Mouse (Mus musculus) neutrophil, adult 5-6 weeks (primary cell): ENCODE measurements around the gene Lrrc52. TPM values are rescaled to one million over a fixed set of nuclear protein-coding genes. Genes with fewer than 3 reads are reported as not detected.

Source experiments
- ATAC-seq: fragments of 151-379, 151-347 bp; 2 replicates; pipeline ENCODE4 v1.8.0; 2017; ENCODE audit warnings: mild to moderate bottlenecking, moderate TSS enrichment; ENCODE audit not compliant: insufficient number of reproducible peaks, poor library complexity, low FRiP score, severe bottlenecking; ENCODE audit errors: extremely low read depth
- total RNA-seq: library from RNA; stranded (forward); fragments of 200-1000 nt; gene quantifications from 2 replicates; pipeline ENCODE4 v1.2.3, GENCODE M21; 2017

The Lrrc52 gene
- total RNA-seq: not detected in 2 replicates

DNA sequence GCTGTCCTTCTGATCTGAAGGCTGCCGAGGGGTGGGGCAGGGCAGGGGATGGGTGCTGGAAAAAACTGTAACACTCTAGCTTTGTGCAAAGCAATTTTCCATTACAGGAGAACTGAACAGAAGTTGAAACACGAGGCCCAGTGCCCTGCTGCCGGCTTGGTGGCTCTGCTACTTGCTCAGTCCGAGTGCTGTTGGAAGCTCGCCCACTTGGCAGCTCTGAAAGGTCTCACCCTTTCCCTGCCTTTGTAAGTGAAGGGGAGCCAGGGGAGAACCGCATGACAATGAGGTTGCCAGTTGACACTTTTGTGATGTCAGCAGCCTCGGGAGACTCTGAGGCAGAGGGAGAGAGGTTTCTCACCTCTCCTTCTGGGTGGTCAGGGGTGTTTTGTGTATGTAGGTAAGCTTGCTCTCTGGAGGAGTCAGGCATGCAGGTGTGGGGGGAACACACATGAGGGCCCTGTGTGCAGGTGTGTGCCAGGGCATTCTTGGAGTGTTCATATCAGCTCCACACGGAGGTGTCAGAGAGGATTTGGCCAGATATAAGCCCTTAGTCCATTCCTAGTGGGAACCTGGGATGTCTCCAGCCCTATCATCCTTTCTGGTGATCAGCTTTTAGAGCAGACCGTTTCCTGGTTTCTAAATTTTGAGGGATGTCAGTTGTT, at the start of gene Lrrc52:
Gene Lrrc52, minus strand, starts transcription at position 16 of the 662 bp plus-strand sequence.
- no peak for ATAC-seq

DNA sequence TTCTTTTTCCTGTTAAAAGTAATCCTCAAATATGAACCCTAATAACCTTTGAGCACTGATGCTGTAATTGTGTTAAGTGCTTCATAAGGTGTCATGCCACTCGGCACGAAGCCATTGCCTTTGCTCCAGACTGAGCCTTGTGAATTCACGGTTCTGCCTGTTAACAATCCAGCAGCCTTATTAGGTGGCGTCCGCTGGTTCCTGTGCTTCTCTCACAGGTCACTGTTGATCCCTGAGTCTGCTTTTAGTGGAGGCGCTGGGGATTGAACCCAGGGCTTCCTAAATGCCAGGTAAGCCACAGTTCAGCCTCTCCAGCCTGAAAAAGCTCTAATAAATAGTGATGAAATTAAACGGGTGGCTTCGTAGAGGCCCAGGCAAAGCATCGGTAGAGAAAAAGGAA, 45.0 kb upstream of the Lrrc52 start:
- no peak for ATAC-seq

GRCm38 (mm10) chr1:167506048-167506447, 39.5 kb upstream of the Lrrc52 start:
- no peak for ATAC-seq

- ATAC-seq: no peak
These were observed 38.8 kb upstream of the Lrrc52 start for GRCm38 (mm10) chr1:167505427-167505826.

- ATAC-seq: no peak
These were observed 32.7 kb upstream of the Lrrc52 start for GRCm38 (mm10) chr1:167499097-167499850.

- ATAC-seq: no peak
These were observed 31.4 kb upstream of the Lrrc52 start for GRCm38 (mm10) chr1:167497991-167498390.

DNA sequence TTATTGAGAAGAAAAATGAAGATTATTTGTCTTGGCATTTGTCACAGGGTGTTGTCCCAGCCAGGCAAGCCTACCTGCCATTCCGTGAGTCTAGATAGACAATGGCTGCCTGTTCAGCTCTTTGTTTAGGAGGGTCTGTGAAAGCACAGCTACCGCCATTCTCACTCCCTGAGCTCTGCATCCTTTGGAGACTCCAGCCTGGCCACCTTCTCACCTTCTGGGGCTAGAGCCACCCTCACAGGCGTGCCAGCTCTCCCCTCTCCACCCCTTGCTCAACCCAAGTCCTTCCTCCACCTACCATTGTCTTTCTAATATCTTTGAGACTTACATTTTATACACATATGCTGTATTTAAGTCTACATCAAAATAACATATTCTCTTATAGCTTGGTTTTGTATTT, 31.0 kb upstream of the Lrrc52 start:
- no peak for ATAC-seq

GRCm38 (mm10) chr1:167491501-167491900, 24.9 kb upstream of the Lrrc52 start:
- ATAC-seq: no peak

DNA sequence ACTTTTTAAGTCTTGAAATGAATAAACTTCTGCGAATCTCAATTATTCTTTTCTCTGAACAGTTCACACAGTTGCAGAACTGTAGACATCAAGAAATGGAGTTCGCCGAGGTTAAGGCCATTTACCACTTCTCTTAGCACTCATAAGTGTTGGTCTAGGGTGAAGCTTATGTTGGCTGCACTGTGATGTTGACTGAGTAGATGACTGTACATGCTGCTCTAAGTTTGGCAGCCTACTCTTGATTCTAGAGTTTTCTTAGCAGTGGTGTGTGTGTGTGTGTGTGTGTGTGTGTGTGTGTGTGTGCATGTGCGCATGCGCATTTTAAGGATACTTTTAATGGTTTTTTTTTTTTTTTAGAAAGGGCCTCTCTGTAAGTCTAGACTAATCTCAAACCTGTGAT, 21.4 kb upstream of the Lrrc52 start:
- ATAC-seq: no peak

DNA sequence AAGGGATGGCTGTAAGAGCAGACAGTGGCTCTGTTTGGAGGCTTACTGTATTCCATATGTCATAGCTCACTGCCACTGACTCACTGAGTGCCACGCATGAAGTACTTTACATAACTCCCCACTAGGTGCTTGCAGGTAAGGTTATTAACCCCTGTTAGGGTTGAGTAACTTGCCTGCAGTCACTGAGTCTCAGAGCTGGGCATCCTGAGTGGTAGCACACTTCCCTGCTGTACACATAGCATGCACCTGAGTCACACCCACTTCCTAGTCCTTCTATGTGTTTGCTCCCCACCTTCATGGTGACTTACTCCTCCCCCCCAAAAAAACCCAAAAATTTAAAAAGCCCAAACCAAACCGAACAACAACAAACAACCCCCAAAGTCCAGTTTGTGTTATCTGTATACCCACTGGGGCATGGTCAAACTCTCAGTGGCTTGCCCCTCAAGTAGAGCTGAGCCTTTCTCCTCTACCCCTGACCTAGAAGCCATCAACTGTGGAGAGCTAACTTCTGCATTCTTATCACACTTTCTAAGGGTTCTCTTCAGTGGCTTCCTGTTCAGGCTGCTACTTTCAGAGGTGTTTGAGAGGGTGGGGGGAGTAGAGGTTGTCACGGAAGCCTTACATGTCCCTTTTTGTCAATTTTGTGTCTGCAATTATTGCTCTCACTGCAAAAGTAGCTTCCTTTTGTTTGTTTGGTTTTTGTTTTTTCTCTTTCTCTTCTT, 20.5 kb upstream of the Lrrc52 start:
- ATAC-seq: no peak

- ATAC-seq: no peak
These were observed 16.3 kb upstream of the Lrrc52 start for GRCm38 (mm10) chr1:167482863-167483262.

GRCm38 (mm10) chr1:167473585-167473984, 7.0 kb upstream of the Lrrc52 start:
- ATAC-seq: no peak

DNA sequence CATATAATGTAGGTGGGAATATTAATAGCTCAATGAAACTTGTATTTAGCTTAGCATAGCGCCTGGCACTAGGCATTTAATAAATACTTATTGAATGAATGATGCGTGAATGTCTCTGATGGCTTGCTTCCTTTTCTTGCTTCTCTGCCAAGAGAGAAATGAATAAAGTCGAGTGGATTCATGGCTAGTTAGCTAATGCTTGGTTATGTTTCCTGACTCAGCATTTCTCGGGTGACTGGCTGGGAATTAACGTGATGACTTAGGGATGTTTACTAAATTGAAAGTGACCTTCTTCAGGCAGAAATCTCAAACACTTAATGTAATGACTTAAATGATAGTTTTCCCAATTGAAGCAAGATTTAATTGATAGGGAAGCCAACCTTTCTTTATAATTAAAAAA, 1.3 kb upstream of the Lrrc52 start:
- ATAC-seq: no peak

DNA sequence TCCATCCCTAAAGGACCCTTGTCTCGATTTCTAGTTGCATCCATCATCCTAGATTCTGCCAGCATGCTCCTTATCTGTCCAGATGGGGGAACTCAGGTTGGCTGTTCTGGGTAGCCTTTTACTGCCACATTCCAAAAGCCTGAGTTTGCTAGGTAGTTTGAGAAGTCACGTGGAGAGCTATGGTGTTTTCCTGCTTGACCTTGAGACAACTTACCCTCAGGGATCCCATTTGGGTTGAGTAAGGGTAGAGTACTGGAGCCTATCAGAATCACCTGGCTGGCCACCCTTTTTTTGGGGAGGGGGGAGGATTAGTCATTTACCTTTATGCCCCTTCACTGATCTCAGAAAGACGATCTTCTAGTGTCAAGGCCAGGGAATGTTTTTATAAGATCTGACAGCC, 9.3 kb downstream of the Lrrc52 start:
- ATAC-seq: no peak

- no peak for ATAC-seq
These were observed 13.5 kb downstream of the Lrrc52 start for GRCm38 (mm10) chr1:167453048-167453447.

DNA sequence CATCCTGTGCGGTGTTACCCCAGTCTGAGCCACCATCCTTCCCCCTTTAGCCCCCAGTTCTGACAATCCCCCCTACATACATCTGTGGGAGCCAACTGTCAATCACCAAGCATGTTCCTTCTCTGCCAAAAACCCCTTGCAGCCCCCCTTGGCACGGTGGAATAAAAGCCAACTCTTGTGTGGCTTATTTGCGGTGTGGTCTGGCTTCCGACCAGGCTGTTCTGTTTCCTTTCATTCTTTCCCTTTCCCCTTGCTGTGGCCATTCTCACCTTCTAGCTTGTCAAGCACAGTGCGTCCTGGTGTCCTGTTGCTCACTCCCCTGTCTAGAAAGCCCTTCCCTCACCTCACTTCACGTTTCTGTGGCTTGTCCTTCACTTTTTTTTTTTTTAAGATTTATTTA, 14.1 kb downstream of the Lrrc52 start:
- ATAC-seq: no peak

DNA sequence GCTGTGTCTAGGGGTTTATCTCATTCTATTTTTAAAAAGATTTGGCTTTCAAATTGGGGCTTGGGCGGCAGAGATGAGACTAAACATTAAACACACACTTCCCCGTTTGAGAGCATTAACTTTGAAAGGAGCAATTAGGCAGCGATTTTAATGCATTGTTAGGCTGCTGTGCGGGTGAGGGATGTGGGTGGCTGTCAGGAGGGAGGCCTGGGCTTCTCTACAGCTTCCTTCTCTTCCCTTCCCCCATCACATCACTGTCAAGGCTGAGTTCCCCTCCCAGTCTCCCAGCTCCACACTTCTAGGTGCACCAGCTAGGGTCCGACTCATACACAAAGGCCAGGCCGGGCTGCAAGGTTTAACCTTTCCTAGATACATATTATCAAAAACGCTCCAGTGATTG, 18.0 kb downstream of the Lrrc52 start:
- ATAC-seq: no peak

DNA sequence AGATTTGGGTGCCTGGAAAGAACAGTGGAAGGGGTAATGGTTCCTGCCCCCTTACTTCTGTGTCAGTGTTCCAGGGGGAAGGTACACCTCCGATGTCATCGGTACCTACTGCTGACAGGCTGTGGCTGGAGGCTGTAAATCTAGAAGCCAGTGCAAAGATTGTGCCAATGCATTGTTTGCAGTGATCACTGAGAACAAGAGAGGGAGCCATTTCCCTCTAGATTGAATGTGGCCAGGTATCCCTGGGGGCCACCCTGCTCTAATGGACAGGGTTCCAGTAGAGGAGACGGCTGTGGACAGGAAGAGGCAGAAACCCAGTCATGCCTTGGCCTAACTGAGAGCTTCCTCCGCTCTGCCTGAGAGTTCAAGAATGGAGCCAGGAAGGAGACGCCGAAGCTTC, 18.5 kb downstream of the Lrrc52 start:
- ATAC-seq: no peak

- ATAC-seq: no peak
These were observed 20.1 kb downstream of the Lrrc52 start for GRCm38 (mm10) chr1:167446516-167446915.

DNA sequence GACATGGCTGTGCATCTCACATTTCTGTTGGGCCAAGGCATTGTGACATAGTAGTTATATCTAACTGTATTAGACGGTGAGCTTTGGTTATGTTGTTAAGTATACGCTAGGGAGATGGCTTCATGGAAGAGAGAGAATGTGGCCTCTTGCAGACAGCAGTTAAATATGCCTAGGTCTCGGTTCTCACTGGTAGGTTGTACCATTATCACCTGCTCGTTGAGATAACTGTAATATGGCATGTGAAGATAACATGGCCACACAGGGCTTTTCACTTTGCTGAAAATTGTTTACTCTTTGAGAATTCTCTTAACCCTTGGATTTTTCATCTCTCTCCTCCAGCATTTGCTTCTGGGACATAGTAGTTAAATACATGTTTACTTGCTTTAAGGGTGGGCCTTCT, 21.4 kb downstream of the Lrrc52 start:
- no peak for ATAC-seq
